Comparison of ENCODE assay signal across 21 mouse cellular contexts in genomic region chr2:62454033-62454432, GRCm38 (mm10). TPM values are rescaled to one million over a fixed set of nuclear protein-coding genes. Genes with fewer than 3 reads are reported as not detected.
"Had no signal": no experiment of that assay in that cellular context is flagged by ENCODE, and none has a peak within 500 bp of the region (broad histone marks: within the 10 kb centered on the region; RNA-seq: fewer than 3 reads in every experiment).

No protein-coding gene starts in this region.

- H3K4me2 ChIP-seq: hindbrain, embryonic 15.5 days; limb, embryonic 13.5 days; liver, embryonic 15.5 days; midbrain, embryonic 13.5 days had no signal

- H3K9me3 ChIP-seq: hindbrain, embryonic 15.5 days; limb, embryonic 13.5 days; liver, embryonic 15.5 days; midbrain, embryonic 13.5 days had no signal

- H3K4me3 ChIP-seq: hindbrain, embryonic 15.5 days; limb, embryonic 13.5 days; liver, embryonic 15.5 days; midbrain, embryonic 13.5 days had no signal

- H3K27ac ChIP-seq: hindbrain, embryonic 15.5 days; limb, embryonic 13.5 days; liver, embryonic 15.5 days; midbrain, embryonic 13.5 days had no signal

- ATAC-seq: intestine, embryonic 16.5 days; lung, postnatal 0 days; midbrain, embryonic 13.5 days had no signal

- H3K4me1 ChIP-seq: hindbrain, embryonic 15.5 days; limb, embryonic 13.5 days; liver, embryonic 15.5 days; midbrain, embryonic 13.5 days had no signal

- H3K36me3 ChIP-seq: hindbrain, embryonic 15.5 days; limb, embryonic 13.5 days; liver, embryonic 15.5 days; midbrain, embryonic 13.5 days had no signal

- H3K27me3 ChIP-seq: liver, embryonic 15.5 days; midbrain, embryonic 13.5 days had no signal

- H3K9ac ChIP-seq: hindbrain, embryonic 15.5 days; limb, embryonic 13.5 days; liver, embryonic 15.5 days; midbrain, embryonic 13.5 days had no signal

- DNase-seq: kidney, adult 9 months; layer of hippocampus, postnatal 36 days; lung, adult 2 months; lung, postnatal 36 days; right cerebral cortex, postnatal 25 days; spleen, adult 18-20 months; thymus, adult 2 months; thymus, postnatal 25 days had no signal

RNA-seq across cellular contexts. Expression of gene Gcg, which starts 29.4 kb away (rescaled TPM):
- total RNA-seq: layer of hippocampus, adult 8-10 months; layer of hippocampus, postnatal 36 days; left cerebral cortex, postnatal 25 days; liver, adult 2 months; megakaryocyte progenitor cell, adult 5-6 weeks; midbrain, postnatal 0 days had no signal
- polyA plus RNA-seq: liver, adult 2 months; liver, embryonic 15.5 days; lung, adult 2 months; lung, postnatal 0 days; testis, adult 2 months; urinary bladder, adult 2 months had no signal
